Mouse (Mus musculus): ENCODE data around the gene Cfap44. TPM values are rescaled to one million over a fixed set of nuclear protein-coding genes. Genes with fewer than 3 reads are reported as not detected.

The Cfap44 gene
- polyA plus RNA-seq, 1 experiment from 2014 or later: 6.1 TPM

Other genes starting within 250 kb of the Cfap44 start
- gene Usf3, start 221.6 kb upstream of the Cfap44 start, polyA plus RNA-seq (2014; fragmentation: Nextera tagmentation; extraction: Ambion mirVana): 5.0 TPM in 2 replicates
- gene Sidt1, start 61.6 kb upstream of the Cfap44 start, polyA plus RNA-seq (2014; fragmentation: Nextera tagmentation; extraction: Ambion mirVana): 3.4 and 7.6 TPM in 2 replicates
- gene Spice1, start 47.7 kb upstream of the Cfap44 start, polyA plus RNA-seq (2014; fragmentation: Nextera tagmentation; extraction: Ambion mirVana): 9.6 and 16.6 TPM in 2 replicates
- gene Boc, start 164.1 kb downstream of the Cfap44 start, polyA plus RNA-seq (2014; fragmentation: Nextera tagmentation; extraction: Ambion mirVana): 14.1 and 22.6 TPM in 2 replicates